Mouse (Mus musculus) limb, embryonic 12.5 days (tissue): ENCODE results near the gene Psmc6. TPM values are rescaled to one million over a fixed set of nuclear protein-coding genes. Genes with fewer than 3 reads are reported as not detected.

ENCODE experiments used
- ATAC-seq: fragments of 200-750 bp; cut with Nextera tagmentation; 2 replicates; pipeline ENCODE4 v1.8.0; 2017; ENCODE audit warnings: low read depth, moderate TSS enrichment; ENCODE audit not compliant: insufficient number of reproducible peaks, insufficient read depth, low FRiP score, low TSS enrichment
- H3K27ac ChIP-seq: fragments of 300-500 bp; sonication (generic); 2 replicates; pipeline ENCODE4 v1.5.1; 2016; ENCODE audit warnings: mild to moderate bottlenecking, moderate library complexity
- H3K27me3 ChIP-seq: fragments of 300-500 bp; sonication (generic); 2 replicates; pipeline ENCODE4 v1.6.1; 2016; ENCODE audit warnings: mild to moderate bottlenecking, moderate library complexity
- H3K36me3 ChIP-seq: fragments of 300-500 bp; sonication (generic); 2 replicates; pipeline ENCODE4 v1.6.1; 2016; ENCODE audit warnings: mild to moderate bottlenecking, moderate library complexity
- H3K4me1 ChIP-seq: fragments of 300-500 bp; sonication (generic); replicated peaks from 2 replicates; pipeline ENCODE4 v1.6.1; 2016
- H3K4me2 ChIP-seq: fragments of 300-500 bp; sonication (generic); 2 replicates; pipeline ENCODE4 v1.6.1; 2016; ENCODE audit warnings: mild to moderate bottlenecking, moderate library complexity
- H3K4me3 ChIP-seq: fragments of 300-500 bp; sonication (generic); replicated peaks from 2 replicates; pipeline ENCODE4 v1.5.1; 2016; ENCODE audit warnings: mild to moderate bottlenecking
- H3K9ac ChIP-seq: fragments of 300-500 bp; sonication (generic); replicated peaks from 2 replicates; pipeline ENCODE4 v1.6.1; 2016; ENCODE audit warnings: mild to moderate bottlenecking, moderate library complexity
- H3K9me3 ChIP-seq: fragments of 300-500 bp; sonication (generic); 2 replicates; pipeline ENCODE4 v1.6.1; 2016; ENCODE audit warnings: mild to moderate bottlenecking, moderate library complexity
- WGBS: fragments of 180-500 bp; shearing (Covaris S2); methylation state at CpG from one replicate; pipeline ENCODE4 v1.1.7; 2016; 5-methylcytosine and 5-hydroxymethylcytosine counted together
- polyA plus RNA-seq: library from polyadenylated mRNA; unstranded; fragments of >200 nt; fragmentation: Nextera tagmentation; extraction: Ambion mirVana; gene quantifications from 2 replicates; pipeline ENCODE4 v1.2.1, GENCODE M21; 2016

Psmc6 gene
- 196 and 210 TPM in 2 replicates for polyA plus RNA-seq

DNA sequence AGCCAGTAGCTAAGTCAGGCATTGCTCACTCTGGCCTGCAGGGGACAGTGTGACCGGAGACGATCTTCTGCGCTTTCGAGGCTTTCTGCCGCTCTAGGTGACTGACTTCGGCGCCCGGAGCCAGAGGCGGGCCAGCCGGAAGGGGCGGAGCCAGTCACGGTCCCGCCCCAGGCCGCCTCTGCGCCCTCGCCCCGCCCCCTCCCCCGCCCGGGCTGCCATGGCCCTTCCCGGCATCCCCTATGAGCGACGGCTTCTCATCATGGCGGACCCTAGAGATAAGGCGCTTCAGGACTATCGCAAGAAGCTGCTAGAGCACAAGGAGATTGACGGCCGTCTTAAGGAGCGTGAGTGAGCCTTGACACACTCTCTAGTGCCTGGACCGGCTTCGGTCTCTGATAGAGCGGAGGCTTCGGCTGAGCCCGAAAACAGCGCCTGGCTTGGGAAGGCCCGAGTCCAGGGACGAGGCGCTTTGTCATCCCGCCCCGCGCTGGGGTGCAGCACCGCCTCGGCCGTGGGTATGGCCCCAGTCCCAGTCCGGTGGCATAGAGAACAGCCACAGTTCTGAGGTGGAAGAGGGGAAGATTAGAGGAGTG, at the start of gene Psmc6:
Gene Psmc6, plus strand, starts transcription at position 200 of the 593 bp plus-strand sequence.
- Histone ChIP-seq H3K9ac (peak within 1 kb of the TSS; percentile 92), H3K9me3 (no peaks in the 10 kb centered on the region), H3K4me1 (peaks cover 8% of the 10 kb centered on the region), H3K27me3 (no peaks in the 10 kb centered on the region), H3K27ac (peak within 1 kb of the TSS; percentile 86), H3K36me3 (peaks cover 32% of the 10 kb centered on the region), H3K4me3 (peak within 1 kb of the TSS; percentile 94), H3K4me2 (peak within 1 kb of the TSS; percentile 67)
- ATAC-seq, result peak; percentile 91
- WGBS, result under 1% methylated on average over 40 of the region's 44 CpGs

GRCm38 (mm10) chr14:45282066-45282465, 47.5 kb upstream of the Psmc6 start:
- ATAC-seq, result no peak
- H3K9ac ChIP-seq, result no peak overlapping the region
- H3K9me3 ChIP-seq, result no peaks in the 10 kb centered on the region
- no peaks in the 10 kb centered on the region for H3K27me3 ChIP-seq
- H3K4me3 ChIP-seq, result no peak overlapping the region
- H3K4me1 ChIP-seq, result no peaks in the 10 kb centered on the region
- no peak overlapping the region for H3K27ac ChIP-seq
- peaks cover 7% of the 10 kb centered on the region; the same call in 1 of the 2 replicates for H3K36me3 ChIP-seq
- no peak overlapping the region for H3K4me2 ChIP-seq
- WGBS, result 85% methylated on average over 3 of the region's 3 CpGs

GRCm38 (mm10) chr14:45291608-45292007, 38.0 kb upstream of the Psmc6 start:
- Histone ChIP-seq H3K27ac (no peak overlapping the region), H3K9ac (no peak overlapping the region), H3K27me3 (no peaks in the 10 kb centered on the region), H3K36me3 (peaks cover 24% of the 10 kb centered on the region; the same call in 1 of the 2 replicates), H3K4me2 (no peak overlapping the region), H3K4me3 (no peak overlapping the region), H3K4me1 (no peaks in the 10 kb centered on the region), H3K9me3 (no peaks in the 10 kb centered on the region)
- WGBS, result 75% methylated on average over 4 of the region's 4 CpGs
- no peak for ATAC-seq

GRCm38 (mm10) chr14:45303939-45304338, 25.6 kb upstream of the Psmc6 start:
- no peaks in the 10 kb centered on the region for H3K4me1 ChIP-seq
- H3K36me3 ChIP-seq, result peaks cover 35% of the 10 kb centered on the region
- H3K27me3 ChIP-seq, result no peaks in the 10 kb centered on the region
- ATAC-seq, result no peak
- H3K4me3 ChIP-seq, result no peak overlapping the region
- no peak overlapping the region for H3K9ac ChIP-seq
- WGBS, result 74% methylated on average over 4 of the region's 4 CpGs
- H3K4me2 ChIP-seq, result no peak overlapping the region
- no peak overlapping the region for H3K27ac ChIP-seq
- H3K9me3 ChIP-seq, result no peaks in the 10 kb centered on the region

- ATAC-seq, result no peak
- no peak overlapping the region for H3K27ac ChIP-seq
- peaks cover 30% of the 10 kb centered on the region; the same call in 1 of the 2 replicates for H3K36me3 ChIP-seq
- no peaks in the 10 kb centered on the region for H3K9me3 ChIP-seq
- no peaks in the 10 kb centered on the region for H3K4me1 ChIP-seq
- no peak overlapping the region for H3K9ac ChIP-seq
- no peak overlapping the region for H3K4me3 ChIP-seq
- no peak overlapping the region for H3K4me2 ChIP-seq
- WGBS, result 79% methylated on average over 4 of the region's 4 CpGs
- H3K27me3 ChIP-seq, result no peaks in the 10 kb centered on the region
Observed at GRCm38 (mm10) chr14:45304389-45304788, 25.2 kb upstream of the Psmc6 start.

- Histone ChIP-seq H3K9ac (no peak overlapping the region), H3K27me3 (no peaks in the 10 kb centered on the region), H3K4me3 (no peak overlapping the region), H3K4me1 (no peaks in the 10 kb centered on the region), H3K36me3 (peaks cover 16% of the 10 kb centered on the region; the same call in 1 of the 2 replicates), H3K9me3 (no peaks in the 10 kb centered on the region), H3K27ac (no peak overlapping the region), H3K4me2 (no peak overlapping the region)
- no peak for ATAC-seq
- 94% methylated on average over 5 of the region's 5 CpGs for WGBS
Observed at GRCm38 (mm10) chr14:45305852-45306251, 23.7 kb upstream of the Psmc6 start.

- H3K9ac ChIP-seq, result no peak overlapping the region
- 89% methylated on average over 8 of the region's 8 CpGs for WGBS
- no peak for ATAC-seq
- H3K4me1 ChIP-seq, result no peaks in the 10 kb centered on the region
- no peaks in the 10 kb centered on the region for H3K9me3 ChIP-seq
- H3K36me3 ChIP-seq, result peaks cover 6% of the 10 kb centered on the region; the same call in 1 of the 2 replicates
- H3K4me3 ChIP-seq, result no peak overlapping the region
- H3K4me2 ChIP-seq, result no peak overlapping the region
- H3K27ac ChIP-seq, result no peak overlapping the region
- no peaks in the 10 kb centered on the region for H3K27me3 ChIP-seq
Observed at GRCm38 (mm10) chr14:45307630-45308328, 21.8 kb upstream of the Psmc6 start.

DNA sequence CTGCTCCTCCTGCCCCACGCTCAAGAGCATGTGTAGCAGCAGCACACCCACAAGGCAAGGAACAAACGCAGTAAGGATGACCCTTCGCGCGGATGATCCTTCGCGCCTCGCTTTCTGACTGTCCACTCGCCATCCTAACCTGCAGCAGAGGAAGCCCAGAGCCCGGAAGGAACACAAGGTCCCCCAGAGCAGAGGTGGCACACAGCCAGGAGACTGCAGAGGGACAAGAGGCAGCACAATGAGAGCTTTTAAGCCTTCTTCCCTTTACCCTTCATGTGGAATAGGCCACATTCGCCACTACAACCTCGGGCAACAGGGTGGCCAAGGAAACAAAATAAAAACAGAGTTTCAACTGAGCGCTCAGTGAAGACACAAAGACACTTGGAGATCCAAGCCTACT, 19.9 kb upstream of the Psmc6 start:
- Histone ChIP-seq H3K27me3 (no peaks in the 10 kb centered on the region), H3K36me3 (peaks cover 6% of the 10 kb centered on the region; the same call in 1 of the 2 replicates), H3K4me1 (0 out of 2 replicates have a peak, but pooled peaks cover 3% of the 10 kb centered on the region), H3K27ac (no peak overlapping the region), H3K9ac (no peak overlapping the region), H3K4me2 (no peak overlapping the region), H3K4me3 (no peak overlapping the region), H3K9me3 (no peaks in the 10 kb centered on the region)
- ATAC-seq, result no peak
- 91% methylated on average over 13 of the region's 13 CpGs for WGBS

- Histone ChIP-seq H3K9me3 (no peaks in the 10 kb centered on the region), H3K4me2 (no peak overlapping the region), H3K36me3 (peaks cover 3% of the 10 kb centered on the region; the same call in 1 of the 2 replicates), H3K4me3 (no peak overlapping the region), H3K27ac (no peak overlapping the region), H3K9ac (no peak overlapping the region), H3K4me1 (peaks cover 4% of the 10 kb centered on the region; the same call in 1 of the 2 replicates), H3K27me3 (no peaks in the 10 kb centered on the region)
- WGBS, result 86% methylated on average over 14 of the region's 14 CpGs
- ATAC-seq, result peak; percentile 37; the same call in 1 of the 2 replicates
Observed at GRCm38 (mm10) chr14:45310101-45310500, 19.5 kb upstream of the Psmc6 start.

GRCm38 (mm10) chr14:45316927-45317326, 12.7 kb upstream of the Psmc6 start:
- peaks cover 16% of the 10 kb centered on the region for H3K4me1 ChIP-seq
- ATAC-seq, result no peak
- peak overlapping the region; percentile 85 for H3K4me3 ChIP-seq
- no peaks in the 10 kb centered on the region for H3K27me3 ChIP-seq
- peak overlapping the region; percentile 76 for H3K4me2 ChIP-seq
- H3K27ac ChIP-seq, result no peak overlapping the region
- H3K9ac ChIP-seq, result no peak overlapping the region
- no peaks in the 10 kb centered on the region for H3K9me3 ChIP-seq
- no peaks in the 10 kb centered on the region for H3K36me3 ChIP-seq
- 80% methylated on average over 5 of the region's 5 CpGs for WGBS

- 0 out of 2 replicates have a peak, but pooled peaks have one; percentile 9 for ATAC-seq
- H3K36me3 ChIP-seq, result no peaks in the 10 kb centered on the region
- H3K9me3 ChIP-seq, result no peaks in the 10 kb centered on the region
- H3K9ac ChIP-seq, result peak overlapping the region; percentile 91
- no peaks in the 10 kb centered on the region for H3K27me3 ChIP-seq
- peak overlapping the region; percentile 85 for H3K4me3 ChIP-seq
- peaks cover 16% of the 10 kb centered on the region for H3K4me1 ChIP-seq
- H3K27ac ChIP-seq, result peak overlapping the region; percentile 87
- WGBS, result under 1% methylated on average over 36 of the region's 38 CpGs
- peak overlapping the region; percentile 76 for H3K4me2 ChIP-seq
Observed at GRCm38 (mm10) chr14:45317921-45318411, 11.6 kb upstream of the Psmc6 start.
